Mouse (Mus musculus) ES-Bruce4 (cell line): ENCODE data around the gene Lin9.

Source experiments
- CTCF ChIP-seq: IDR thresholded peaks from one replicate; pipeline ENCODE4 v1.8.1; 2011; ENCODE audit warnings: low read depth, low read length
- EP300 ChIP-seq: IDR thresholded peaks from 2 replicates; pipeline ENCODE4 v1.6.1; 2011; ENCODE audit warnings: low read depth, low read length; ENCODE audit not compliant: insufficient read depth

DNA sequence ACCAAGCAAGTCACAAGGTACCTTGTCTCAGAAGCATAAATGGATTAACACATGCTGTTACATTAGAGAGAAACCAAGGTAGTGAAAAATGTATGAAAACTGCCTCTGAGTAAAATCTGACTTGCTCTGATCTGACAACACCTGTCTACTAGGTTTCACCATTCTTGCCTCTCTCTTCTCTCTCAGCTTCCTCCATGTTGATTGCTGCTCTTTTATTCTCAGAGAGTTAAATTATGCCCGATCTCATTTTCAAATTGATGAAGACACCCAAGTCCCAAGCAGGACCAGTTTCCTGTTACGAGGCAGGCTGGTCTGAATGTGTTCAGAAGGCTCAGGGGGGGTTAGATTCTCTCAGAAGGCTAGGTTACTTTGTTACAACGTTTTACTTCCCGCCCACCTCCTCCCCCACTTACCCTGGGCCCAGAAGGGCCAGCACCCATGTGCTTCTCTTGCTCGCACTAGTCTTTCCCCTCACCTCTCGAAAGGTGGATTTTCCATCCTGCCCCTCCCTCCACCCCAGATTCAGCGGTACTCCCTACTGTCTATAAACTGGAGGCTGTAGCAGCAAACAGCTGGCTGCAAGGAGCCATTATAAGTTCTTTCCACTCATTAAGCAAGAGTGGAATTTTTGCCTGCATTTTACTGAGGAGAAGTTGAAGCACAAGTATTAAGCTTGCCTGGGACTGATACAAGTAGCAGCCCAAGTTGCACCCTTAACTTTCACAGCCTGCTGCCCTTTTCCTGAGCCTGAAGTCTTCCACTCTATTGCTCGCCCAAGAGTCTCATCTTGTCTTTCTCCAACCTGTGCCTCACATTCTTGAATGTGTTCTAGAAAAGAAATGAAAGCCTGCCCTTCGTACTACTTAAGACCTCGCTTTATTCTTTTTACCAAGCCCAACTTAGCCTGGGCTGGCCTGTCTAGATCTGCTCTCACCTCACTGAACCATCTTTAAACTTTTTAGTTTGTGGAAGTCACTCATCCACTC is 1.2 kb upstream of the Lin9 start:
- no peak for TF ChIP-seq CTCF
- TF ChIP-seq EP300: no peak
